Mouse (Mus musculus): Measurements from ENCODE around the gene Cpn2.

DNA sequence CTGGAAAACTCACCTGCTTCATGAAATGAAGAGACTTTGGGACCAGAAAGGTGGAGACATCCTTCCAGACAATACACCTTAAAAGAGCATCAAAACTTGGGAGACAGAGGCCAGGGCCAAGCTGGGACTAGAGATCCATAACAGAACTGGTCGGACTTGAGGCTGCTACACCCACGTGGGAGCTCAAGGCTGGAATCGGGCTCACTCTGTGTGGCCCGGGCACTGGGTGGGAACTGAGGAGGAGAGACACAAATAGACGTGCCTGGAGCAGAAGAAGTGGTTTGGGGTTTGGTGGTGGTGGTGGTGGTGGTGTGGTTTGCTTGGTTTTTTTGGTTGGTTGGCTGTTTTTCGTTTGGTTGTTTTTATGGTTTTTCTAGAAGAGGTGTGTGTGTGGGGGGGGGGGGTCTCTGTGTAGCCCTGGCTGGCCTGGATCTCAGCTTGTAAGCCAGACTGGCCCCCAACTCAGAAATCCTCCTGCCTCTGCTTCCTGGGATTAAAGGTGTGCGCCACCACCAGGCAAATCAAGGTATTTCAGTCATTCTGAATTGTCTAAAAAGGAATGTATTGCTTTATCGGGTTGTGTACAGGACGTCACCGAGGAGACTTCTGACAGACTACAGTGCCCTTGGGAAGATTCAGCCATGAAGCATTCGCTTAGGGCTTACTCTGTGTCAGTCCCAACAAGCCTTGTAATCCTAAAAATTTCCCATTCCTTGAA is 60.0 kb downstream of the Cpn2 start:
- TF ChIP-seq CTCF (IDR thresholded peaks at IDR 0.05; ENCODE audit: borderline replicate concordance, control insufficient read depth, extremely low read depth, insufficient read depth, low read length, poor library complexity), result no peak
- TF ChIP-seq POLR2A (IDR thresholded peaks at IDR 0.05; ENCODE audit: control insufficient read depth, extremely low read depth, insufficient read depth, low read length, poor library complexity), result no peak
